Mouse (Mus musculus) stomach, postnatal 0 days (tissue): ENCODE data around the gene Cgnl1. TPM values are rescaled to one million over a fixed set of nuclear protein-coding genes. Genes with fewer than 3 reads are reported as not detected.

Experiments used
- ATAC-seq: fragments of 200-750 bp; cut with Nextera tagmentation; 2 replicates; pipeline ENCODE4 v1.8.0; 2017; ENCODE audit not compliant: low FRiP score, low TSS enrichment
- DNase-seq: peaks from one replicate; pipeline ENCODE4 v3.0.0-alpha.2; 2016; ENCODE audit warnings: low spot score
- H3K27ac ChIP-seq: fragments of 300-500 bp; sonication (generic); replicated peaks from 2 replicates; pipeline ENCODE4 v1.5.1; 2014; ENCODE audit warnings: mild to moderate bottlenecking, control low read depth
- H3K27me3 ChIP-seq: fragments of 300-500 bp; sonication (generic); 2 replicates; pipeline ENCODE4 v1.6.1; 2014; ENCODE audit warnings: low read length; ENCODE audit not compliant: control insufficient read depth, insufficient read depth
- H3K36me3 ChIP-seq: fragments of 300-500 bp; sonication (generic); 2 replicates; pipeline ENCODE4 v1.6.1; 2014; ENCODE audit warnings: low read length, mixed read lengths; ENCODE audit not compliant: control insufficient read depth, insufficient read depth
- H3K4me1 ChIP-seq: fragments of 300-500 bp; sonication (generic); replicated peaks from 2 replicates; pipeline ENCODE4 v1.6.1; 2014; ENCODE audit warnings: antibody characterized with exemption; ENCODE audit not compliant: control insufficient read depth, insufficient read depth
- H3K4me2 ChIP-seq: fragments of 300-500 bp; sonication (generic); replicated peaks from 2 replicates; pipeline ENCODE4 v1.6.1; 2014; ENCODE audit warnings: low read depth, mild to moderate bottlenecking, control low read depth, moderate library complexity
- H3K4me3 ChIP-seq: fragments of 300-500 bp; sonication (generic); 2 replicates; pipeline ENCODE4 v1.5.1; 2014; ENCODE audit warnings: low read depth, low read length, control low read depth
- H3K9ac ChIP-seq: fragments of 300-500 bp; sonication (generic); 2 replicates; pipeline ENCODE4 v1.6.1; 2014; ENCODE audit warnings: mild to moderate bottlenecking, low read length, control low read depth, mixed read lengths
- H3K9me3 ChIP-seq: fragments of 300-500 bp; sonication (generic); 2 replicates; pipeline ENCODE4 v1.6.1; 2016; ENCODE audit warnings: low read length; ENCODE audit not compliant: control insufficient read depth
- CTCF ChIP-seq: IDR thresholded peaks from 2 replicates; pipeline ENCODE4 v1.5.1; 2016; ENCODE audit warnings: antibody characterized with exemption, low read depth, mild to moderate bottlenecking, moderate library complexity
- EP300 ChIP-seq: optimal IDR thresholded peaks from 2 replicates; pipeline ENCODE3; 2016; ENCODE audit warnings: antibody characterized with exemption
- WGBS: fragments of 180-500 bp; shearing (Covaris S2); extraction: QIAGEN DNeasy Blood & Tissue Kit; methylation state at CpG from one replicate; pipeline ENCODE4 v1.1.7; 2014; 5-methylcytosine and 5-hydroxymethylcytosine counted together
- polyA plus RNA-seq: library from polyadenylated mRNA; unstranded; fragments of >200 nt; fragmentation: Nextera tagmentation; extraction: Ambion mirVana; gene quantifications from 2 replicates; pipeline ENCODE4 v1.2.1, GENCODE M21; 2015

Cgnl1 gene
- polyA plus RNA-seq, 1 experiment from 2014 or later = 6.3 TPM

GRCm38 (mm10) chr9:71675799-71676414, 95.5 kb downstream of the Cgnl1 start:
- WGBS = 50% methylated on average over 3 of the region's 3 CpGs
- TF ChIP-seq EP300 (no peak), CTCF (no peak)
- no peak overlapping the region for H3K4me3 ChIP-seq
- no peaks in the 10 kb centered on the region; the same call in 1 of the 2 replicates for H3K36me3 ChIP-seq
- no peaks in the 10 kb centered on the region for H3K9me3 ChIP-seq
- peak overlapping the region; percentile 25 for H3K27ac ChIP-seq
- H3K4me2 ChIP-seq = no peak overlapping the region
- peak; percentile 40 for DNase-seq
- no peak overlapping the region for H3K9ac ChIP-seq
- H3K27me3 ChIP-seq = no peaks in the 10 kb centered on the region
- H3K4me1 ChIP-seq = 0 out of 2 replicates have a peak, but pooled peaks cover 3% of the 10 kb centered on the region
- ATAC-seq = 0 out of 2 replicates have a peak, but pooled peaks have one; percentile 54

- WGBS = 96% methylated on average over 2 of the region's 2 CpGs
- H3K4me3 ChIP-seq = no peak overlapping the region
- H3K4me1 ChIP-seq = 0 out of 2 replicates have a peak, but pooled peaks cover 3% of the 10 kb centered on the region
- no peak for ATAC-seq
- no peak overlapping the region for H3K4me2 ChIP-seq
- no peaks in the 10 kb centered on the region for H3K27me3 ChIP-seq
- no peak overlapping the region for H3K9ac ChIP-seq
- H3K36me3 ChIP-seq = no peaks in the 10 kb centered on the region; the same call in 1 of the 2 replicates
- H3K27ac ChIP-seq = no peak overlapping the region
- H3K9me3 ChIP-seq = no peaks in the 10 kb centered on the region
- TF ChIP-seq CTCF (no peak), EP300 (no peak)
- DNase-seq = no peak
Observed at GRCm38 (mm10) chr9:71675216-71675615, 96.2 kb downstream of the Cgnl1 start.

GRCm38 (mm10) chr9:71674476-71674875, 96.9 kb downstream of the Cgnl1 start:
- no peak overlapping the region for H3K4me3 ChIP-seq
- 0 out of 2 replicates have a peak, but pooled peaks cover 3% of the 10 kb centered on the region for H3K4me1 ChIP-seq
- H3K4me2 ChIP-seq = no peak overlapping the region
- H3K36me3 ChIP-seq = no peaks in the 10 kb centered on the region; the same call in 1 of the 2 replicates
- no peaks in the 10 kb centered on the region for H3K9me3 ChIP-seq
- TF ChIP-seq CTCF = no peak
- TF ChIP-seq EP300 = no peak
- no peaks in the 10 kb centered on the region for H3K27me3 ChIP-seq
- DNase-seq (no peak), ATAC-seq (no peak)
- WGBS = 27% methylated on average over 5 of the region's 5 CpGs
- no peak overlapping the region for H3K27ac ChIP-seq
- H3K9ac ChIP-seq = no peak overlapping the region

- Histone ChIP-seq H3K9ac (no peak overlapping the region), H3K4me3 (no peak overlapping the region), H3K27ac (no peak overlapping the region), H3K36me3 (no peaks in the 10 kb centered on the region; the same call in 1 of the 2 replicates), H3K4me2 (no peak overlapping the region), H3K27me3 (no peaks in the 10 kb centered on the region), H3K9me3 (no peaks in the 10 kb centered on the region), H3K4me1 (no peaks in the 10 kb centered on the region)
- WGBS = 98% methylated on average over 4 of the region's 4 CpGs
- DNase-seq (no peak), ATAC-seq (no peak)
- TF ChIP-seq CTCF = peak; percentile 30
- no peak for TF ChIP-seq EP300
Observed at GRCm38 (mm10) chr9:71672495-71672894, 98.9 kb downstream of the Cgnl1 start.

GRCm38 (mm10) chr9:71670677-71671076, 100.7 kb downstream of the Cgnl1 start:
- no peak overlapping the region for H3K4me3 ChIP-seq
- H3K4me2 ChIP-seq = no peak overlapping the region
- no peak overlapping the region for H3K9ac ChIP-seq
- DNase-seq (no peak), ATAC-seq (no peak)
- H3K4me1 ChIP-seq = peaks cover 2% of the 10 kb centered on the region; the same call in 1 of the 2 replicates
- 0 out of 2 replicates have a peak overlapping the region, but pooled peaks have one; percentile 30 for H3K27ac ChIP-seq
- TF ChIP-seq EP300 (no peak), CTCF (no peak)
- no peaks in the 10 kb centered on the region for H3K9me3 ChIP-seq
- no peaks in the 10 kb centered on the region for H3K27me3 ChIP-seq
- WGBS = 61% methylated on average over 5 of the region's 5 CpGs
- no peaks in the 10 kb centered on the region; the same call in 1 of the 2 replicates for H3K36me3 ChIP-seq

GRCm38 (mm10) chr9:71667616-71668015, 103.8 kb downstream of the Cgnl1 start:
- Histone ChIP-seq H3K27me3 (no peaks in the 10 kb centered on the region), H3K4me1 (peaks cover 2% of the 10 kb centered on the region; the same call in 1 of the 2 replicates), H3K4me2 (no peak overlapping the region), H3K9me3 (no peaks in the 10 kb centered on the region), H3K36me3 (no peaks in the 10 kb centered on the region; the same call in 1 of the 2 replicates), H3K9ac (no peak overlapping the region), H3K4me3 (no peak overlapping the region), H3K27ac (peak overlapping the region; percentile 82)
- no peak for TF ChIP-seq EP300
- DNase-seq (peak; percentile 76), ATAC-seq (peak; percentile 90)
- 32% methylated on average over 5 of the region's 5 CpGs for WGBS
